39 mouse cellular contexts compared by ENCODE assay signal in genomic region chr11:87879826-87880225, GRCm38 (mm10). TPM values are rescaled to one million over a fixed set of nuclear protein-coding genes. Genes with fewer than 3 reads are reported as not detected.
"Had no signal": no experiment of that assay in that cellular context is flagged by ENCODE, and none has a peak within 500 bp of the region (broad histone marks: within the 10 kb centered on the region; RNA-seq: fewer than 3 reads in every experiment).

No protein-coding gene starts in this region.

- H3K36me3 ChIP-seq: heart, embryonic 13.5 days; heart, embryonic 15.5 days; hindbrain, embryonic 13.5 days; hindbrain, embryonic 15.5 days; kidney, embryonic 15.5 days; limb, embryonic 15.5 days; liver, embryonic 12.5 days had no signal

- H3K4me3 ChIP-seq: heart, adult 2 months; heart, embryonic 13.5 days; heart, embryonic 15.5 days; hindbrain, embryonic 13.5 days; hindbrain, embryonic 15.5 days; kidney, embryonic 15.5 days; limb, embryonic 15.5 days; liver, embryonic 12.5 days had no signal

- ATAC-seq: hindbrain, postnatal 0 days; liver, embryonic 12.5 days had no signal

- DNase-seq: gastrocnemius, postnatal 14 days; gastrocnemius, postnatal 36 days; heart, adult 11 months; heart, adult 2 months; heart, postnatal 14 days; heart, postnatal 36 days; kidney, adult 2 months; kidney, adult 9 months; kidney, postnatal 10 days; kidney, postnatal 25 days; kidney, postnatal 4 days; layer of hippocampus, adult 9-11 months; layer of hippocampus, postnatal 36 days; left cerebral cortex, postnatal 4 days had no signal

- H3K4me1 ChIP-seq: heart, embryonic 13.5 days; heart, embryonic 15.5 days; hindbrain, embryonic 13.5 days; hindbrain, embryonic 15.5 days; liver, embryonic 12.5 days had no signal

- H3K9me3 ChIP-seq: heart, embryonic 13.5 days; heart, embryonic 15.5 days; hindbrain, embryonic 13.5 days; hindbrain, embryonic 15.5 days; kidney, embryonic 15.5 days; limb, embryonic 15.5 days; liver, embryonic 12.5 days had no signal

- H3K4me2 ChIP-seq: heart, embryonic 11.5 days; heart, embryonic 13.5 days; heart, embryonic 15.5 days; hindbrain, embryonic 13.5 days; hindbrain, embryonic 15.5 days; kidney, embryonic 15.5 days; limb, embryonic 15.5 days; liver, embryonic 12.5 days had no signal

- H3K9ac ChIP-seq: heart, embryonic 13.5 days; heart, embryonic 15.5 days; hindbrain, embryonic 13.5 days; hindbrain, embryonic 15.5 days; kidney, embryonic 15.5 days; limb, embryonic 15.5 days; liver, embryonic 12.5 days; liver, embryonic 14.5 days had no signal

- H3K27me3 ChIP-seq: hindbrain, embryonic 13.5 days; hindbrain, embryonic 15.5 days; limb, embryonic 15.5 days had no signal

- H3K27ac ChIP-seq: heart, adult 2 months; heart, embryonic 13.5 days; heart, embryonic 15.5 days; hindbrain, embryonic 13.5 days; hindbrain, embryonic 15.5 days; hindbrain, postnatal 0 days; kidney, embryonic 15.5 days; limb, embryonic 15.5 days; liver, embryonic 12.5 days; liver, embryonic 14.5 days had no signal

RNA-seq across cellular contexts. Expression of gene Epx, which starts 4.5 kb away (rescaled TPM):
- total RNA-seq: gastrocnemius, adult 18-20 months; gastrocnemius, adult 8-10 months; gastrocnemius, postnatal 14 days; gastrocnemius, postnatal 36 days; heart, adult 2 months; heart, postnatal 14 days; heart, postnatal 36 days; layer of hippocampus, postnatal 36 days; left cerebral cortex, adult 18-20 months; liver, adult 2 months had no signal
- polyA plus RNA-seq: heart, adult 2 months; heart, embryonic 11.5 days; hindbrain, embryonic 11.5 days; hindbrain, embryonic 13.5 days; kidney, adult 2 months; liver, adult 2 months had no signal

RNA-seq across cellular contexts. Expression of gene Olfr462, which starts 12.2 kb away (rescaled TPM):
- total RNA-seq: gastrocnemius, adult 18-20 months; gastrocnemius, adult 8-10 months; gastrocnemius, postnatal 14 days; gastrocnemius, postnatal 36 days; heart, adult 2 months; heart, postnatal 14 days; heart, postnatal 36 days; hematopoietic stem cell, adult 5-6 weeks; hindbrain, postnatal 0 days; layer of hippocampus, adult 8-10 months; layer of hippocampus, postnatal 14 days; layer of hippocampus, postnatal 36 days; left cerebral cortex, adult 18-20 months; left cerebral cortex, adult 8-10 months; left cerebral cortex, postnatal 10 days; left cerebral cortex, postnatal 25 days; left cerebral cortex, postnatal 4 days; liver, adult 2 months had no signal
- polyA plus RNA-seq: gonadal fat pad, adult 2 months; heart, adult 2 months; heart, embryonic 11.5 days; heart, embryonic 13.5 days; heart, embryonic 15.5 days; heart, postnatal 0 days; hindbrain, embryonic 11.5 days; hindbrain, embryonic 13.5 days; hindbrain, embryonic 15.5 days; hindbrain, postnatal 0 days; intestine, embryonic 14.5 days; kidney, adult 2 months; kidney, embryonic 15.5 days; limb, embryonic 15.5 days; liver, adult 2 months; liver, embryonic 12.5 days; liver, embryonic 14.5 days; liver, embryonic 16.5 days had no signal

RNA-seq across cellular contexts. Expression of gene Olfr463, which starts 17.4 kb away (rescaled TPM):
- total RNA-seq: gastrocnemius, adult 18-20 months; gastrocnemius, adult 8-10 months; gastrocnemius, postnatal 14 days; gastrocnemius, postnatal 36 days; heart, adult 2 months; heart, postnatal 14 days; heart, postnatal 36 days; hematopoietic stem cell, adult 5-6 weeks; hindbrain, postnatal 0 days; layer of hippocampus, adult 8-10 months; layer of hippocampus, postnatal 14 days; layer of hippocampus, postnatal 36 days; left cerebral cortex, adult 18-20 months; left cerebral cortex, adult 8-10 months; left cerebral cortex, postnatal 10 days; left cerebral cortex, postnatal 25 days; left cerebral cortex, postnatal 4 days; liver, adult 2 months had no signal
- polyA plus RNA-seq: gonadal fat pad, adult 2 months; heart, adult 2 months; heart, embryonic 11.5 days; heart, embryonic 13.5 days; heart, embryonic 15.5 days; heart, postnatal 0 days; hindbrain, embryonic 11.5 days; hindbrain, embryonic 13.5 days; hindbrain, embryonic 15.5 days; hindbrain, postnatal 0 days; intestine, embryonic 14.5 days; kidney, adult 2 months; kidney, embryonic 15.5 days; limb, embryonic 15.5 days; liver, adult 2 months; liver, embryonic 12.5 days; liver, embryonic 14.5 days; liver, embryonic 16.5 days had no signal

RNA-seq across cellular contexts. Expression of gene Olfr464, which starts 40.9 kb away (rescaled TPM):
- total RNA-seq: gastrocnemius, adult 18-20 months; gastrocnemius, adult 8-10 months; gastrocnemius, postnatal 14 days; gastrocnemius, postnatal 36 days; heart, adult 2 months; heart, postnatal 14 days; heart, postnatal 36 days; hematopoietic stem cell, adult 5-6 weeks; layer of hippocampus, adult 8-10 months; layer of hippocampus, postnatal 14 days; layer of hippocampus, postnatal 36 days; left cerebral cortex, postnatal 4 days; liver, adult 2 months had no signal
- polyA plus RNA-seq: gonadal fat pad, adult 2 months; heart, adult 2 months; heart, embryonic 11.5 days; heart, embryonic 13.5 days; heart, embryonic 15.5 days; heart, postnatal 0 days; hindbrain, embryonic 11.5 days; intestine, embryonic 14.5 days; kidney, adult 2 months; kidney, embryonic 15.5 days; limb, embryonic 15.5 days; liver, adult 2 months; liver, embryonic 12.5 days; liver, embryonic 14.5 days; liver, embryonic 16.5 days had no signal
